Mouse (Mus musculus): ENCODE results near the gene Ino80d.

DNA sequence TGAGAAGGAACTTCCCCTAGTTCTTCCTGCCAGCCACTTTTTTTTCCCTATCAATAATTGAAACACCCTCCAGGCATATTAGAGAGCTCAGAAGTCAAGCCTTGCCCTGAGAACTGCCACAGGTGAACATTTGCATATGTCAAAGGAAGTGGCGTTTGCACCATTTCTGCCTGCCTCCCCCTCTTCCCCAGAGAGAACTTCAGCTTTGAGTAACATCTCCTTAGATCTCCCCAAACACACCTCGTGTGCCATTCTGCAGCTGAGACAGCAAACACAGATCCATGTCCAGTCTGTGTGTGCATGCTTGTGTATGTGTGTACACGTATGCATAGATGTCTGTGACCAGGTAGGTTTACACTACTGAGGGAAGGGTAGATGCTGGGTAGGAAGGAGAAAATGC is 112.6 kb downstream of the Ino80d start:
- TF ChIP-seq CTCF (IDR thresholded peaks at IDR 0.05; ENCODE audit: extremely low read depth, insufficient read depth, insufficient read length, insufficient replicate concordance) (no peak), POLR2A (IDR thresholded peaks at IDR 0.05; ENCODE audit: low read depth, low read length) (no peak)
